Mouse (Mus musculus) hematopoietic stem cell, adult 5-6 weeks (primary cell): Measurements from ENCODE around the gene G6pdx. TPM values are rescaled to one million over a fixed set of nuclear protein-coding genes. Genes with fewer than 3 reads are reported as not detected.
A peak's percentile ranks its signal among the peaks of the same experiment; 100 is the strongest.

ENCODE experiments used
- ATAC-seq, 2 experiments: fragments of 125-278 bp in 1 of 2; replicated peaks in 1 of 2; 2 replicates each; pipeline ENCODE4 v1.8.0; 2016 to 2017; ENCODE audit warnings: inconsistent platforms in 2 of 2, mild to moderate bottlenecking in 2 of 2, moderate number of reproducible peaks in 2 of 2, low read depth in 1 of 2, moderate TSS enrichment in 1 of 2; ENCODE audit not compliant: low FRiP score in 2 of 2, poor library complexity in 2 of 2, severe bottlenecking in 2 of 2, insufficient read depth in 1 of 2, low TSS enrichment in 1 of 2
- total RNA-seq: library from RNA; stranded (forward); fragments of 172-1452, 232-1000 nt; gene quantifications from 2 replicates; pipeline ENCODE4 v1.2.3, GENCODE M21; 2017

G6pdx gene
- total RNA-seq, result 54.5 and 63.1 TPM in 2 replicates

DNA sequence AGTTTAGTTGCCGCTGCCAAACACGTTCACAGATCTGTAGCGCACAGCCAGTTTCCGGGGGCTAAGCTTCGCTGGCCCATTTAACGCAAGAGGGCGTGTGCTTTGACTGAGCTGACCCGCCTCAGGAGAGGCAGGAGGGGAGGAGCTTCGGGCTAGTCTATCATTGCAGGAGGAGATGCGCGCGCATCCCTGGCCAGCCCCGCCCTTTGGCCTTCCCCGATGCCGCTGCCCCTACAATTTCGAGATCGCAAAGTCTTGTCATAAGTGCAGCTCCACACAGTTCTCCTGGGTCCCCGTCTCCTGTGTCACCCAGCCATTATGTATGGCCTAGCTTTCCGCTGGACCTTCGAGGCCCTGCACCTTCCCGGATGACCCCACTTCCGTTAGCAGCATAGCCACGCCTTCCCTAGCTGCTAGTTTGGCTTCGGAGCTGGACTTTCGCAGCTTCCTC, at the start of gene G6pdx:
TSS of gene G6pdx (minus strand) at position 369 of the 451 bp plus-strand sequence.
- ATAC-seq, result peak; percentile 79 to 81

DNA sequence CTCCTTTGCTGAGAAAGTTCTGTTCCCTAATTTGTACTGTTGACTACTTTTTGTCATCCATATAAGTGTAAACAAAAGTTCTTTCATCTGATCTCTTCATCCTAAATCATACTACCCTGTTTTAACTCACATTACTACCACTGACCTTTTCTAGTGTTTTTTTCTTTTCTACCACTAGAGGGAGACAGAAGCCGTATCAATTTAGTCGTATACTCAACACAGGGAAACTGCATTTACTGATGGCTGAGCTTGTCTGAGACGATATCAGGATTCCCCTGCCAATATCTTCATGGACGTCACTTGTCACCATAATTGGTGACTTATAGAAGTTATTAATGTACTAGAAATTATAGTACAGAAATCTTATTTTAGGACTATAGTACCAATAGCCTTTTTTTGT, 23.8 kb upstream of the G6pdx start:
- 0 out of 4 replicates have a peak, but pooled peaks have one; percentile 45 to 59 for ATAC-seq

DNA sequence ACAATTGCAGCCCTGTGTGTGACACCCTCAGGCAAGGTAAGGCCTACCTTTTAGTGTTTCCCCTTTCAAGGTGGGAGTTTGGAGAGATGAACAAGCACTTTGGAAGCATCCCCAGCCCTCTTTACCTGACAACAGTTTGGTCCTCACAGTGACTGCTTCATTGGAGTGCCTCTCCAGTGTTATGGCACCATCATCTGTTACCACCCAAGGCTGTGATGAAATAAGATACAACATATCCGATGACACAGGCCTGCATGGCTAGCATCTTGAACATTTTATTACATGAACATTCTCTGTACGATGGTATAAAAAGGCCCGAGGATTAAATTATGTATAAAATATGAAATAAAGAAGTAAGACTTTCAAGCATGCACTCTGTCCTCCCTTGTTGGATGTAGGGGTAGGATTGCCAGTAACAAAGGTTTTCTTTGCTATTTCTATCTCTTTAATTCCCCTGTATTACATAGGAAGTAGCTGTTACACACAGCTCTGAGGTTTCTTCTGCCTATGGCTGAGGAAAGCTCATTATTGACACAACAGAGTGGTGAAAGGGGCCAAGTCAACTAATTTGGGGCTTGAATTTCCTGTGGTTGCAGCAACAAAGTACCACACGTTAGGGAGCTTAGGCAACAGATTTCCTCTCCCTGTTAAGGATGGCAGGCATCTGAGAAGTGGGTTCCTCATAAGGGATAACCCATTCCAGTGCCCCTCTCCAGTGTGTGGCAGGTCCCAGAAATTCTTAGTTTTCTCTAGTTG, 22.3 kb upstream of the G6pdx start:
- peak; percentile 49 to 53; a peak in 2 of 4 replicates for ATAC-seq

DNA sequence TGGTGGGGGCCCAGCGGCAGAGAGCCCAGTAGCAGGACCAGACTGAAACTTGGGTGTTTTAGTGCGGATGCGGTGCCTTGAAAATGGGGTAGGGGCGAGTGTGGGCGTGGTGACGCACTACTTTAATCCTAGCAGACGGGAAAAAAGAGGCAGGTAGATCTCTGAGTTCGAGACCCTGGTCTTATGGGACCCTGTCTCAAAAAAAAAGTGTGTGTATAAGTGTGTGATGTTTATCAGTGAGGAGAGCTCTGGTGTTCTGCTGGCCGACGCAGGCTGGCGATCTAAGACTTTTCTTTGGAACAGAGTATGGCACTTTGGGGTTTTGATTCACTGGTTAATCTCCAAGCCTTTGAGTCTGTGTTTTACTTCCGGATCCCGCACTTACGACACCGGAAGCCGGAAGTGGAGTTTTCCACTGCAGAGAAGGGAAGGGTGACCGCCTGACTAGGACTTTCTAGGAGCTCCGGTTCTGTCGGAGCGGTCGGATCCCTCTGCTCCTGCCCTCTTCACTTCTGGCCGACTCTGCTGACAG, 362 bp upstream of the G6pdx start:
- peak; percentile 47 to 52 for ATAC-seq

DNA sequence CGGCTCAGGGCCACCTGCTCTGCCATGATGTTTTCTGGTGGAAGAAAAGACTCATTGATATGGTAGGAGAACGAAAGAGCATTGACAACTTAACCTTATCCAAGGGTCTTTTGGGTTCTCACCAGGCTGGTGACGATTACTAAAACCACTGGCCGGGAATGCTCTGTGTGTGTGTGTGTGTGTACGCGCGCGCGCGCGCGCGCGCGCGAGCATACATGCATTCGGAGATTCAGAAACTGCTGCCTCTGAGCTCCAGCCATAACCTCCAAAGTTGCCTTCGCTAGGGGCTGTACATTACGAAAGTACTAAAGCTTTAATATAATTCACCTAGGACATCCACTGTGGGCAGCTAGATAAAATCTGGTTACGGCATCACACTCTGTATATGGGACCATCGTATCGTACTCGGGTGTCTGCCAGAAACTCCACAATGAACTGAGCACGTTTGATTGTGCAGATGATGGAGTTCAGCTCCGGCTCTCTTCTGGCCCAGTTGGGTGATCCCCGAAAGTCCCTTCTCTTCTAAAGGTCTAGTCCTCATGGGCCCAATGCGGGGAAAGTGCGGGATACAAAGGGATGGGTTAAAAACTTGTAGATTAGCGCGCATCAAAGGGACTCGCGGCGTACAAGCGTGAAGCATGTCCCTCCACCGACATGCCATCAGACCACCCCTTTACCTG, 708 bp downstream of the G6pdx start:
- no peak for ATAC-seq

DNA sequence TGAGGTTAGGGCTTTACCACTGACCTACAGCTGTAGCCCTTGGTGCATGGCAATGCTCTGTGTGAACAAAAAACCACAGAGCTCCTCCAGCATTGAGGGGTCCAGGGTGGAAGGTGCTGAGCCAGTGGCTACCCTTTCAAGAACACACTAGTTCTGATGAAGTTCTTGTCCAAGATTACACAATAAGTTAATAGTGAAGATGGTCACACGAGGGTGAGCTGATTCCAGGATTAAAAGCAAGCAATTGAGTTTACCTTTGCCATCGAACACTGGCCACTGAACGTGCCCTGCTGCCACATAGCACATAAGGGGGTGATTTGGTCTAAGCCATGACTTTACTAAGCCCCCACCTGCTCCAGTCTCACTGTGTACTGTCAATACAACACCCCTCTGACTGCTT, 1.9 kb downstream of the G6pdx start:
- no peak for ATAC-seq

DNA sequence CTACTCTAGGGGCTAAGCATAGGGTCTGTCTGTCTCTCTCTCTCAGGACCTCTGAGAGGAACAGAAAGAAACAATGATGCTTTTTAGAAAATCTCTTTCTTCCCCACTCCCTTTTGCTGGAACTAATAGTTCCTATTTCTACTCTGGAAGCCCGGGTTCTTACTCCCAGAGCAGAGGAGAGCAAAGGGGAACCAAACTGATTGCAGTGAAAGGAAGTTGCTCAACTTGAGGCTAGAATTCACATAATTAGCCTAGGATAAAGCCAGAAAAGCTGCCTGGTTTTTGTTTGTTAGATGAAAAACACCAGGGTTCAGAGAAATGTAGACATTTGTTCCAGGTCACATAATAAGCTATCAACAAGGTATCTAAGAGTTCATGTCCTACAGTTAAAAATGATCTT, 2.7 kb downstream of the G6pdx start:
- no peak for ATAC-seq

DNA sequence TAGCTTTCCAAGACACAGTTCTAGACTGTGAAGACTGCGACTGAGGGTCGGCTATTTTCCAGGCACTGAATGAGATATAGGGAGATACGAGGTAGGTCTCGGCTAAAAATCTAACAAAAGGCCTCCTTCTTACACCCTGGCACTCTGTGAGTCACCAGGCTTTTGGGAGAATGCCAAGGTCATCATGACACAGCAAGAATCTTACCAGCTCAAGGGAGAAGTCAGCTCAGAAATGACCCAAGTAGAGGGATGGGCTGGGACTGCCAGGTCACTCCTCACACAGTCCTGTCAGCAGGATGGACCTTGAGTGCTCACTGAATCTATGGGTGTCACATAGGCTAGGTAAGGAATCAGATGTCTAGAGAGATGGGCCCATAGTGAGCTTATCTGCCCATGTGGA, 3.8 kb downstream of the G6pdx start:
- ATAC-seq, result 0 out of 4 replicates have a peak, but pooled peaks have one; percentile 18 to 26

DNA sequence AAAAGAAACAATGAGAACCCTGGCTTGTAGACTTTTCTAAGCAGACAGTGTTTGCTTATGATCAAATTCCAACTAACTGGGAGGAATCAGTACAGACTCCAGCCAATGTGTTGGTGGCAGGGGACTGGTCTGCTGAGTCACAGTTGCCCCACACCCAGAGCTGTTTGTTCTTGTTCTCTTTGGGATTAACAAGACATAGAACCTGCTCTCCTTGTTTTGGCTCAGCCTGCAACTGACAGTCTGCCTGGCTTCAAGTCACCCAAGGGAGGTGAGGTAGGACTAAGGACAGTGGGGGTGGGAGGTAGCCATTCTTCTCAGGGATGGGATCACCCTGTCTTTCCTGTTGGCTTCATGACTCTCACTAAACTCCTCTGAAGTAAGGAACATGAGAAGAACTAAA, 4.6 kb downstream of the G6pdx start:
- no peak for ATAC-seq

DNA sequence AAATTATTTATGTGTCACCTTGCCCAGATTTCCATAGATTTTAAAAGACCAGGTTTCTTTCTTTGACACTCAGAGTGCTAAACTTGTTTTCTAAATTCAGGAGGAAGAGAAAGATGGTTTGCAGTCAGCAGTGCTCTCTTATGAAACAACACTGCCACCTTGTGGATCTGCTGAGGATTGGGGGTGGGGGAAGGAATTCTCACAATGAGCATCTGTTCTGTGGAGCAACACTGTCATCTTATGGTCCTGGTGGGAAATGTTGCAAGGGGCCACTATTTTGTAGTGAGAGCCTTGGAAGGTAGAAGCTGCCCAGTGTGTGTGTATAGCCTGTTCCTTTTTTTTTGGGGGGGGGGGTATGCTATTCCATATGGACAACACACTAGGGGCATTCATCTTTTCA, 15.6 kb downstream of the G6pdx start:
- peak; percentile 75 to 78; a peak in 3 of 4 replicates for ATAC-seq

DNA sequence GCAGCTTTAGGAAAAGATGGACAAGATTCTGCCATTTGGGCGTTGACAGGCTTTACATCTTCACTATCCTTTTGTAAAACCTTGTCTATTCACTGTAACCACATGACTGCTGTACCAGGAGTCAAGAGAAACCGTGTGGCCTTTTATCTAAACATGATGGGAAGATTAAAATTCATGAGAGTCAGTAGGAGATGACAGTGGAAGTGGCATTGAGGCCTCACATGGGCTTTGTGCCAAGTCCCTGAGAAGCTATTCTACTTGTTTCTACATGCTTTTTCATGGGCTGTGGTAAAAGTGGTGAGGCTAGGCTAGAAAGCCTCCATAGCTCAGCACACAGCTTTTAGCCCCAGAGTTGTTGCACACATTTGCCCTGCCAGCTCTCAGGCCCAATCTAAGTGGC, 20.7 kb downstream of the G6pdx start:
- ATAC-seq, result no peak

DNA sequence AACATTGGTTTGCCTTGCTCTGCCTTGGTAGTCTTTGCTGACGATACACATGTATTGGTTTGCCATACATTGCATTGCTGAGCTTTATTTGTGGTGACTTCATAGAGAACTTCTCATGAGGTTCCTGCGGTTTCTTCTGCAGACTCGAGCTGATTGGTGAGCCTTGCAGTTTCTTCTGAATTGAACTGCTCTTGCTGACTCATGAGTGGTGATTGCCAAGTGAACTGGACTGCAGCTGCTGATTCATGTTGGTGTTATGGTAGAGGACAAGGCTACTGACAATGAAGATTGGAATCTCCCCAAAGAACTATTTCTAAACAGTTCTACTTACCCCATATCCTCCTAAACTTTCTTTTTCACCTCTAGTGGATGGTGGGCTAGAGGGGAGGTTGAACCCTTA, 28.9 kb downstream of the G6pdx start:
- ATAC-seq, result no peak

DNA sequence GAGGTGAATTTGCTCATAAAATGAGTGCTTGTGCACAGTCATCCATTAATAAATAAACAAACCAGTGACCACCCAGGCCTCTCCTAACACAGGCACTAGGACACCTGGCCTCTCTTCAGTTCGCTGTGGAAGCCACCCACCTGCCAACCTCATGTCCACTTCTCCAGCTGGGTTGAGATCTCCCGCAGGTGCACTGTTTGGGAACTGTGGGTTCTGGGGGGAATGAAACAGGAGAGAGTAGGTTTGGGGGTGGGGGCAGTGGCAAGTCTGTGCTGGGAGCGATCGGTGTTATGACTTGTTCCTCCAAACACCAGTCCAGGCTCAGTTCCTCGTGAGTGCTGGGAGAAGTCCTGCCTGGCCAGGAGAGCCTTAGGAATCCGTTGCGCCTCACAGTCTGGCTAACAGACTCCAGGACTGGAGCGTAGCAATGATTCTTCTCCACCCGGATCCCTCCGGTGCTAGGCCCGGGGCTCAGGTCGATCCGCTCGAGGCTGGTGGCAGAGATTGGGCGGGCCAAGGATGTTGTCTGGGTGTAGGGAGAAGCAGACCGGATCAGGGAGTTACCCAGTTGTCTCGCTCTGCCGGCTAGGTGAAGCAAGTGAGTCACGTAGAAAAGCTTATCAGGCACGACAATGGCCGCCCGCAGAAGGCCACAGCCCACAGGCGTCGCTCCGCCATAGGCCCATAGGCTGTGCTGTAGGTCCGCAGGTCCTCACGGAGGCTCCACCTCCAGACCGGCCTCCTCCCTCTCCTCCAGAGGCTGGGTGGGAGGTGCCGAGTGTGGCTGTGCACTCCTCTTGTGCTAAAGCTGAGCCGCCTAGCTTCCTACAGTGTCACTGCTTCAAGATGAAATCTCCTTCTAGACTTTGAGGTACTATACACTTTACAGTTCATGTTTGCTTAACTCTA, 36.2 kb downstream of the G6pdx start, which contains the start of the genes Fam3a and Ikbkg:
TSS of gene Fam3a (minus strand) at position 738 of the 909 bp plus-strand sequence.
TSS of gene Ikbkg (plus strand) at position 756 of the 909 bp plus-strand sequence.
- peak; percentile 100 for ATAC-seq

DNA sequence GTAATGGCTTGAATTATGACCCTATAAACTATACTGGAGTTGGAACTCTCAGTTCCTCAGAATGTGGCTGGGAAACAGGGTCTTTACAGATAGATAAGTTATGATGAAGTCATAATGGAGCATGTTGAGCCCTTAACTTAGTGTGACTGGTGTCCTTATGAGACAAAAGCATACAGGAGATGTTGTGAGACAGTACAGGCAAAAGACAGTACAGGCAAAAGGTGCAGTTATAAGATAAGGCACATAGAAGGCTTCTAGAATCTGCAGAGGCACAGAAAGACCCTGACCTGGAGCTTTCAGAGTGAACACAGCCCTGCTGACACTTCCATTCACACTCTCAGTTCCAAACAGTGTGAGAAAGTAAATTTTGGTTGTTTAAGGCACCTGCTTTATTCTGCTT, 40.8 kb downstream of the G6pdx start:
- ATAC-seq, result no peak

DNA sequence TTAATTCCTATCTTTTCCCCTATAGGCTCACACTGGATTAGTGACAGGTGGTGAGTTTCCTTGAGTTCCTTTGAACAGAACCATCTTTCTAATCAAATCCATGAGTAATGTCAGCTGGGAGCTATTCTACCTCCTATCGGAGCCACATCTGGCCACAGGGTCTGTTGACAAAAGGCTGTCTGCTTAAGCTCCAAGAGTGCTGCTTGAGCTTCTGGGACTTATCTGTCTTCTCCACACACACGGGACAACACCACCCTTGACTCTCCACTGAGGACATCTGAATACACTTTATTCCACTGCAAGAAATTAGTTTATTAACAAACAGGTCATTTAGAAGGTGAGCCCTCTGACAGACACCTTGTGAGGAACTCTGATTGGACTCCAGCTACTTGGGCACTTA, 44.5 kb downstream of the G6pdx start:
- ATAC-seq, result no peak

DNA sequence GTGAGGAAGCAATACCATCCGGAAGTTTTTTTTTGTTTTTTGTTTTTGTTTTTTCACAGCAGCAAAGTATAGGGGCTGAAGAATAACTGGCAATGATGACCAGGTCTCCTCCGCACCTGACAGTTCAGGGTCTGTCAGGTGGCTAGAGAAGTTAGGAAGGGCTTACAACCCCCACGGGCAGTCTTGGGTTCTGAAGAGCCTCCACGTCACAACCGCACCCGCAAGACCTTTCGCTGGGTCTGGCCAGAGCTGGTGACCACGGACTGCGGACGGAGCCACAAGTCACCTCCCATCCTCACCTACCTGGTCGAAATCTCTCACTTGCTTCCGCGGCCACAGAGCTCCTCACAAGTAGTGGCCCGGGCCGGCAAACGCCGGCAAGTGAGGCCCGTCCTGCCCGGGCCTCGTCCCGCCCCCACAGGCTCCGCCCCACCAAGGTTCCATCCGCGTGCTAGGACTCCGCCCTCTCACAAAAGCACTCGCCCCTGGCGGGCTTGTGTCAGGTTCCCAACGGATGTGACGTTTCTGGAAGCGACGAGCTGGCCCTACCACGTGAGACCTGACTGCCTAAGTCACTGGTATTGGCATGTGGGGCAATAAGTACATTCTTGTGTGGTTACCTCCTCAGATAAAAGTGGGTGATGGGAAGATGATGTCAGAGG, 56.0 kb downstream of the G6pdx start, which contains the start of the genes Ubl4a and Slc10a3:
TSS of gene Ubl4a (minus strand) at position 331 of the 662 bp plus-strand sequence.
TSS of gene Slc10a3 (minus strand) at position 462 of the 662 bp plus-strand sequence.
- peak; percentile 96 to 97 for ATAC-seq
